Mouse (Mus musculus) lung, embryonic 14.5 days (tissue): ENCODE results near the gene Ms4a6b. TPM values are rescaled to one million over a fixed set of nuclear protein-coding genes. Genes with fewer than 3 reads are reported as not detected.
"Not testable (repeated sequence)": the region's sequence is repeated elsewhere in the genome, so short reads cannot be mapped to it uniquely, and the experiment has no call there.

ENCODE experiments used
- ATAC-seq: fragments of 200-750 bp; cut with Nextera tagmentation; 2 replicates; pipeline ENCODE4 v1.8.0; 2017; ENCODE audit warnings: mild to moderate bottlenecking, moderate TSS enrichment, moderate library complexity; ENCODE audit not compliant: insufficient read depth
- DNase-seq: peaks from one replicate; pipeline ENCODE4 v3.0.0-alpha.2; 2015
- H3K27ac ChIP-seq: fragments of 300-500 bp; sonication (generic); 2 replicates; pipeline ENCODE4 v1.5.1; 2014; ENCODE audit warnings: low read depth, mild to moderate bottlenecking, moderate library complexity
- H3K27me3 ChIP-seq: fragments of 300-500 bp; sonication (generic); 2 replicates; pipeline ENCODE4 v1.6.1; 2014; ENCODE audit warnings: low read length, control low read depth; ENCODE audit not compliant: insufficient read depth
- H3K36me3 ChIP-seq: fragments of 300-500 bp; sonication (generic); 2 replicates; pipeline ENCODE4 v1.6.1; 2014; ENCODE audit warnings: control low read depth; ENCODE audit not compliant: insufficient read depth
- H3K4me1 ChIP-seq: fragments of 300-500 bp; sonication (generic); 2 replicates; pipeline ENCODE4 v1.6.1; 2014; ENCODE audit warnings: antibody characterized with exemption, control low read depth; ENCODE audit not compliant: insufficient read depth
- H3K4me2 ChIP-seq: fragments of 300-500 bp; sonication (generic); 2 replicates; pipeline ENCODE4 v1.6.1; 2014; ENCODE audit warnings: mild to moderate bottlenecking
- H3K4me3 ChIP-seq: fragments of 300-500 bp; sonication (generic); 2 replicates; pipeline ENCODE4 v1.5.1; 2014; ENCODE audit warnings: low read depth, low read length
- H3K9ac ChIP-seq: fragments of 300-500 bp; sonication (generic); 2 replicates; pipeline ENCODE4 v1.6.1; 2014
- H3K9me3 ChIP-seq: fragments of 300-500 bp; sonication (generic); 2 replicates; pipeline ENCODE4 v1.6.1; 2016; ENCODE audit warnings: low read depth, low read length, control low read depth
- CTCF ChIP-seq: IDR thresholded peaks from 2 replicates; pipeline ENCODE4 v1.5.1; 2016; ENCODE audit warnings: antibody characterized with exemption, low read depth
- WGBS: fragments of 180-500 bp; shearing (Covaris S2); extraction: QIAGEN DNeasy Blood & Tissue Kit; methylation state at CpG from one replicate; pipeline ENCODE4 v1.1.7; 2014; 5-methylcytosine and 5-hydroxymethylcytosine counted together
- polyA plus RNA-seq: library from polyadenylated mRNA; unstranded; fragments of >200 nt; fragmentation: Nextera tagmentation; extraction: Ambion mirVana; gene quantifications from 2 replicates; pipeline ENCODE4 v1.2.1, GENCODE M21; 2014

Ms4a6b gene
- polyA plus RNA-seq, 1 experiment from 2014 or later = 5.2 TPM

DNA sequence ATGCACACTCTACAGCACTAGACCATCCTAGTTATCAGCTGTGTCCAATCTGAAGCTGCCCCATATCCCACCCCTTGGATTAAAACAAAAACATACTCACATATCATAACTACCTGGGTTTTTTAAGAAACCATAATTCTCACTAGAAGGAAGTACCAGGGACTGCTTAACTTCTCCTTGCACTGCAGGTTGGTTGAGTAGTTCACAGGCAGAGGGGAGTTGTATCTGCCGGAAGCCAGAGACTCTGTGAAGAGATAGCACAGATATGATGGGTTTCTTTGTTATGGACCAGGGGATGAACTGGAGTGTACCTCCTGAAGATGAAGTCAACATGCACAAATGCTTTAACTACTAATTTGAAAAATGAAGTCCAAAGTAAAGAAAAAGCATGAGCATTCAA lies 15.5 kb upstream of the Ms4a6b start:
- WGBS = 90% methylated on average over 1 of the region's 1 CpGs
- Histone ChIP-seq H3K4me2 (no peak overlapping the region), H3K27me3 (no peaks in the 10 kb centered on the region), H3K9me3 (no peaks in the 10 kb centered on the region), H3K9ac (no peak overlapping the region), H3K4me1 (no peaks in the 10 kb centered on the region), H3K27ac (no peak overlapping the region), H3K4me3 (no peak overlapping the region), H3K36me3 (no peaks in the 10 kb centered on the region)
- no peak for DNase-seq
- ATAC-seq = no peak
- no peak for TF ChIP-seq CTCF

DNA sequence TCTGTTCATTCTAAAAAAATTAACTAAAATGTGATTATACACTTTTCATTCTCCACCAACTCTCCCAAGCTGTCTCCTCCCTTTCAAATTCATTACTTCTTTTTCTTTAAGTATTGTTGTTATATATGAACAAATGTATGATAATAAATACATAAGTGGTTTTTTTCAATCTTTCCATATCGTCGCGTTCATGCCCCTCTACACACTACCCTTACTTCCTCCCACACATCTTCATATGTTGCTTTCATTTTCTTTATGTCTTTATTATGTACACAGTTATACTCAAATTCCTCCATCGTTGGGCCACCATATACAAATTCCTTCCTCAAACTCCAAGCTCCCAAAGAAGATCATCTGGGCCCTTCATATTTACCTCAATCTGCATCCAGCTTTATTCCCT lies 15.0 kb upstream of the Ms4a6b start:
- no peaks in the 10 kb centered on the region for H3K27me3 ChIP-seq
- 84% methylated on average over 4 of the region's 4 CpGs for WGBS
- no peak for DNase-seq
- no peak overlapping the region for H3K9ac ChIP-seq
- no peak for TF ChIP-seq CTCF
- no peak overlapping the region for H3K4me3 ChIP-seq
- H3K4me2 ChIP-seq = no peak overlapping the region
- H3K4me1 ChIP-seq = no peaks in the 10 kb centered on the region
- H3K9me3 ChIP-seq = no peaks in the 10 kb centered on the region
- no peaks in the 10 kb centered on the region for H3K36me3 ChIP-seq
- no peak for ATAC-seq
- H3K27ac ChIP-seq = no peak overlapping the region

DNA sequence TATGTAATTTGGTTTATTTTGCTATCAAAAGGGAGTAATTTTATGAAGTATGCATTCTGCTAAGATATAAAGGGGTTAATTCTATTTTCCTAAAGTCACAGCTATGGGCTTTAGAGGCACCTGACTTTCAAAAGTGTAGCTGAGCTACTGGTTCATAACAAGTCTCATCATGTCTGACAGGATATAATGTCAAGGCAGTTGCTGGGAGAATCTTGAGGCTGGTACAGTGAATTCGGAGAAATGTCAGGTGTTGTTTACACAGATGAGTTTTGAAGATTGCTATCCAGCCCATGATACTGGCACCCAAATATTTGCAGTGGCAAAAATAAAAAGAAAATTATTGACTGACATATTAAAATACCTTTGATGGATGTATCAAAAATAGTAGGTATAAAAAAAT lies 11.5 kb upstream of the Ms4a6b start:
- Histone ChIP-seq H3K27me3 (no peaks in the 10 kb centered on the region), H3K4me3 (no peak overlapping the region), H3K4me2 (no peak overlapping the region), H3K9ac (no peak overlapping the region), H3K4me1 (no peaks in the 10 kb centered on the region), H3K9me3 (no peaks in the 10 kb centered on the region), H3K27ac (no peak overlapping the region), H3K36me3 (no peaks in the 10 kb centered on the region)
- WGBS = 74% methylated on average over 1 of the region's 1 CpGs
- no peak for ATAC-seq
- DNase-seq = no peak
- no peak for TF ChIP-seq CTCF

DNA sequence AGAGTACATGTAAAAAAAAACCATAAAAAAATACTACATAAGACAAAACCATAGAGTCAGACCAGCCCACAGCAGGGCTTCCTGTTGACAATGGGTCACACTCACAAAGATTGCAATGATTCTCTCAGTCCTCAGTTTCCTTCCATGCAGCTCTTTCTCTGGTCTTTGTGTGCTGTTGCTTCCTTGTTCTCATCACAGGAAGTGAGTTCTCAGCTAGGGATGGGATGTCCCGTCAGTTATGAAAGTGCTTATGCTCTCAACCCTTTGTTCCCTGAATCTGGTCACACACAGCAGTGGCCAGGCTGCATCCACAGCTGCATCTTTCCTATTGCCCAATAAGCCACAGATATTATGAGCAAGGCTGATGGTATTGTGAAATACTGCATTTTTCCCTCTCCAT lies 2.9 kb upstream of the Ms4a6b start:
- Histone ChIP-seq H3K36me3 (no peaks in the 10 kb centered on the region), H3K9me3 (no peaks in the 10 kb centered on the region), H3K4me1 (no peaks in the 10 kb centered on the region), H3K27me3 (no peaks in the 10 kb centered on the region), H3K27ac (no peak overlapping the region), H3K4me2 (no peak overlapping the region), H3K4me3 (no peak overlapping the region), H3K9ac (no peak overlapping the region)
- TF ChIP-seq CTCF = no peak
- WGBS = 33% methylated on average over 1 of the region's 1 CpGs
- ATAC-seq (no peak), DNase-seq (no peak)

DNA sequence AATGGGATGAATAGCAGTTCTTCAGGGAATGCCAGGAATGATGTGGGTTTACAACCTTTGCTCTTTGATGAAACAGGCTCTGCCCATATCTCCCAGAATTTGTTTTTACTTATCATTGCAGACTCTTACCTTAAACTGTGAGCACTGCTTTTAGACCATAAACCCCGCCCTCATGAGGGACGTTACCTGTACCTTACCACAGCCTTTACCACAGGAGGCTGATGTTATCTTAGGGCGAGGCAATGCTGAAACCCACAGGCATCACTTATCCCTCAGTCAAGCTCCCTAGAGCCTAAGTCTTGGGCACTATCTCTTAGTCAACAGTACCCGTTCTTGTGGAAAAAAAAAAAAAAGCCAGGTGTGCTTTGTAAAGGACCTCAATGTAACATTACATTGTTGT lies 533 bp downstream of the Ms4a6b start:
- H3K9me3 ChIP-seq = no peaks in the 10 kb centered on the region

DNA sequence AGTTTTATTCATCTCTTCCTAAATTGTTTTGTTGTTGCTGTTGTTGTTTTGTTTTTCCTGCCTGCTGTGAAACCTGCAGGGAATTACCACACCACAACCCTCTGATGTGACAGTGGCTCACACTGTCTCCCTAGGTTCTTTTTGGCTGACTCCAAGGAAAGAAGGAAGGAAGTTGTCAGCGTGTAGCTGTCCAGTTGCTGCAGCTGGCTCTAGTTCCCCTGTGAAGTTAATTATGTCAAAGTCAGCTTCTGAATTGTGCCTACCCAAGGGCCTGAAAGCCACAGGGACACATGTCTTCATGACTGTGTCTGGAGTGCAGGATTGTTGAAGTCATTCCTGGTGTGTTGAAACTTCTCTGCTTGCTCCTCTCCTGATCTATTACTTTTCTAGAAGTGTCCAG lies 1.1 kb downstream of the Ms4a6b start:
- DNase-seq = peak; percentile 19
- ATAC-seq, H3K36me3 ChIP-seq, H3K9me3 ChIP-seq, H3K9ac ChIP-seq, H3K4me3 ChIP-seq, H3K4me1 ChIP-seq, H3K27me3 ChIP-seq, H3K27ac ChIP-seq, H3K4me2 ChIP-seq: not testable (repeated sequence)
- 13% methylated on average over 1 of the region's 1 CpGs for WGBS

More for the DNA sequence above, 533 bp downstream of the Ms4a6b start:
- TF ChIP-seq CTCF = no peak
- ATAC-seq (no peak), DNase-seq (no peak)
- Histone ChIP-seq H3K36me3 (no peaks in the 10 kb centered on the region), H3K4me1 (no peaks in the 10 kb centered on the region), H3K4me2 (no peak overlapping the region), H3K4me3 (no peak overlapping the region), H3K27ac (no peak overlapping the region), H3K9ac (no peak overlapping the region), H3K27me3 (no peaks in the 10 kb centered on the region)
- 50% methylated on average over 4 of the region's 4 CpGs for WGBS

DNA sequence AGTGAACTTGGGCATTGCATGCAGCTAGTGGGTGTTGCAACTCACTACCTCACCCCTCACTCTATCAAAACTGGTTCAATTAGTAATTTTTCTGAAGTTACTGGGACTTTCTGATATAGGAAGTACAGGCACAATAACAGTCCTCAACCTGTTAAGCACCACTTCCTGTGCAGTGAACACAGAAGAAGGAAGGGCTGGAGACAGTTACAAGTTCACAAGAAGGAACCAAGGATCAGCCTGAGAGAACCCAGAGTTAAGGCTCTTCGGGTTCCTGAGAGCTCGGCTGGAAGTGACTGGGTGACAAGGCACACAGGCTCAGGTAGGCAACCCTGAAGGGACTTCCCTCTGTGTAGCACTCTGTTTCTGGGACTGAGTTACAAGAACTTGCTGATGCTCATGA lies 2.0 kb downstream of the Ms4a6b start:
- not testable (repeated sequence) for H3K27me3 ChIP-seq, H3K4me1 ChIP-seq, H3K9ac ChIP-seq, H3K4me2 ChIP-seq, H3K36me3 ChIP-seq, ATAC-seq, H3K9me3 ChIP-seq, H3K27ac ChIP-seq, DNase-seq, H3K4me3 ChIP-seq
- WGBS = 80% methylated on average over 2 of the region's 2 CpGs

DNA sequence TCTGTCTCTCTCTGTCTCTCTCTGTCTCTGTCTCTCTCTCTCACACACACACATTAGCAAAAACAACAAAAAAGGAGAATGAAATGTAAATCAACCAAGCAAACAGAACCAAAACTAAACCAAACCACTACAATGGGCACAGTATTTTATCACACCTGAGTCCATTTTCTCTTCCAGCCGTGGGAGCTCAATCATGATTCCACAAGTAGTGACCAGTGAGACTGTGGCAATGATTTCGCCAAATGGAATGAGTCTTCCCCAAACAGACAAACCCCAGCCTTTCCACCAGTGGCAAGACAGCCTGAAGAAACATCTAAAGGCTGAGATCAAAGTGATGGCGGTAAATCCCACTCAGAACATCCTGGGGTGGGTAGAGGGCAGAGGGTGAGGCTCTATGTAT lies 3.8 kb downstream of the Ms4a6b start:
- Histone ChIP-seq H3K27ac (no peak overlapping the region), H3K27me3 (no peaks in the 10 kb centered on the region), H3K9me3 (no peaks in the 10 kb centered on the region), H3K4me1 (no peaks in the 10 kb centered on the region), H3K4me3 (no peak overlapping the region), H3K4me2 (no peak overlapping the region), H3K9ac (no peak overlapping the region), H3K36me3 (no peaks in the 10 kb centered on the region)
- TF ChIP-seq CTCF = no peak
- WGBS = 74% methylated on average over 3 of the region's 3 CpGs
- no peak for ATAC-seq
- DNase-seq = no peak
